24 mouse cellular contexts compared by ENCODE assay signal in genomic region chr5:58286680-58287223, GRCm38 (mm10).
"Had no signal": no experiment of that assay in that cellular context is flagged by ENCODE, and none has a peak within 500 bp of the region (broad histone marks: within the 10 kb centered on the region; RNA-seq: fewer than 3 reads in every experiment).

No protein-coding gene starts in this region.

- H3K4me1 ChIP-seq: heart, embryonic 10.5 days; heart, embryonic 12.5 days; hindbrain, embryonic 10.5 days; hindbrain, embryonic 12.5 days; kidney, embryonic 15.5 days; limb, embryonic 15.5 days; liver, embryonic 12.5 days had no signal

- H3K9ac ChIP-seq: heart, embryonic 12.5 days; hindbrain, embryonic 12.5 days; hindbrain, embryonic 14.5 days; kidney, embryonic 15.5 days; limb, embryonic 15.5 days; liver, embryonic 12.5 days; liver, embryonic 14.5 days had no signal

- H3K27ac ChIP-seq: heart, embryonic 10.5 days; hindbrain, embryonic 10.5 days; hindbrain, embryonic 12.5 days; hindbrain, embryonic 14.5 days; kidney, embryonic 15.5 days; kidney, postnatal 0 days; limb, embryonic 15.5 days; liver, embryonic 12.5 days; liver, embryonic 14.5 days had no signal

- H3K36me3 ChIP-seq: heart, embryonic 10.5 days; heart, embryonic 12.5 days; hindbrain, embryonic 10.5 days; hindbrain, embryonic 12.5 days; kidney, embryonic 15.5 days; limb, embryonic 15.5 days; liver, embryonic 12.5 days had no signal

- H3K4me2 ChIP-seq: heart, embryonic 12.5 days; hindbrain, embryonic 12.5 days; hindbrain, embryonic 14.5 days; kidney, embryonic 15.5 days; limb, embryonic 15.5 days; liver, embryonic 12.5 days had no signal

- H3K27me3 ChIP-seq: heart, embryonic 12.5 days; hindbrain, embryonic 12.5 days; kidney, embryonic 15.5 days; limb, embryonic 15.5 days; liver, embryonic 12.5 days had no signal

- H3K4me3 ChIP-seq: heart, embryonic 10.5 days; heart, embryonic 12.5 days; hindbrain, embryonic 10.5 days; hindbrain, embryonic 12.5 days; kidney, embryonic 15.5 days; limb, embryonic 15.5 days; liver, embryonic 12.5 days had no signal

- DNase-seq: gastrocnemius, postnatal 14 days; heart, adult 18-20 months; heart, postnatal 10 days; heart, postnatal 4 days; kidney, adult 11 months; kidney, adult 2 months; kidney, adult 9 months; kidney, postnatal 14 days; kidney, postnatal 36 days; layer of hippocampus, adult 9-11 months; layer of hippocampus, postnatal 36 days; left cerebral cortex, postnatal 4 days had no signal

- ATAC-seq: hindbrain, embryonic 16.5 days; intestine, embryonic 16.5 days; liver, embryonic 12.5 days had no signal

- H3K9me3 ChIP-seq: heart, embryonic 10.5 days; heart, embryonic 12.5 days; hindbrain, embryonic 10.5 days; hindbrain, embryonic 12.5 days; kidney, embryonic 15.5 days; limb, embryonic 15.5 days; liver, embryonic 12.5 days had no signal
